Mouse (Mus musculus): ENCODE data around the gene Dnaaf2.

The Dnaaf2 gene

DNA sequence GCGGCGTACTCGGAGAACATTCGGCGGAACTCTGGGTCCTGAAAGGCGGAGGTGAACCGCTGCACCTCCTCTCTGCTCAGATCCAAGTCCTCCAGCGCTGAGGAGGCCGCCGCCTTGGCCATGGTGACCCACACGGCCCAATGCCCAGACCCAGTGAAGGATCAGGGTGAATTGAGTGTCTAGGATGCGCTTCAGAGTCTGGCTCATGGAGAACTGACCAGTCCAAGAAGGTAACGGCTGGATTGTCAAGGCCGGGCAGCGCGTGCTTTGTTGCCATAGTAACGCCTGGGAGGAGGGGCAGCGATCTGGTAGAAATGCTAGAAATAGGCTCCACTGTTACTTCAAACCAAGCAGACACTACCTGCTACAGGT, at the start of gene Dnaaf2:
Gene Dnaaf2, minus strand, starts transcription at position 266 of the 372 bp plus-strand sequence.
- DNase-seq, result peak; percentile 59

DNA sequence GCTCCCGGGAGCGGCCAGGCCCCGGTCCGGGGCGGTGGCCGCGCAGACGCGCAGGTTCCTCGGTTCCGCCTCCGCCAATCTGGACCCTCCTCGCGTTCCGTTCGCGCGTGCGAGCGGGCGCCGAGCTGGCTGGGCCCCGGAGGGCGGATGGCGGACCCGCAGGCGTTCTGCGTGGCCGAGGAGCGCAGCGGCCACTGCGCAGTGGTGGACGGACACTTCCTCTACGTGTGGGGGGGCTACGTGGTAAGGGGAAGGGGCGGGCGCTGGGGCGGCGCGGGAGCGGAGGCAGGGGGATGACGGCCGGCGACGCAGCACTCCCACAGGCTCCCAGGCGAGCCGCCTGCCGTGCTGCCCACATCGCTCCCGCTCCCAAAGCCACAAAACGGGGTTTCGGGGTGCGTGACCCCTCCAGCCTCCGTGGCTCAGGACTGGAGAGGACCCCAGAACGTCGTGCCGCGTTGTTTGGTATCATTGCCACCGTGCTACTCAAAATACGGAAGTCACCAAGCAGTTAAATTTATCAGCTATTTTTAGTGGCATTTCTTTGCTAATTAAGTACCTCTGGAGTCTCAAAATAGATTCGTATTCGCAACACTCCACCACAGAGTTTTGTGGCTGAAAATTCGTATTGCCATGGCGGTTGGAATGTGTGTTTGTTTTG, 43.7 kb upstream of the Dnaaf2 start:
- DNase-seq, result peak; percentile 55

DNA sequence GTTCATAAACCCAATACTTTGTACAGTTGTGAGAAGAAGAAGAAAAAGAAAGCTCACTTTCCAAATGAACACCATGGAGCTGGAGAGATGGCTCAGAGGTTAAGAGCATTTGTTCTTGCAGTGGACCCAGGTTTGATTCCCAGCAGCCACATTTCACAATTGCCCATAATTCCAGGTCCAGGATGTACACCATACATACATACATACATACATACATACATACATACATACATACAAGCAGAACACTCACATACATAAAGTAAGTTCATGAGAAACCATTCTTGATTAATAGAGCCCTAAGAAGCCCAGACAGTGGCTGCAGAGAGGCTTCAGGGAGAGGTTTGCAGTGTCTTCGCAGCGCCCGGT, 43.2 kb upstream of the Dnaaf2 start:
- DNase-seq, result no peak

DNA sequence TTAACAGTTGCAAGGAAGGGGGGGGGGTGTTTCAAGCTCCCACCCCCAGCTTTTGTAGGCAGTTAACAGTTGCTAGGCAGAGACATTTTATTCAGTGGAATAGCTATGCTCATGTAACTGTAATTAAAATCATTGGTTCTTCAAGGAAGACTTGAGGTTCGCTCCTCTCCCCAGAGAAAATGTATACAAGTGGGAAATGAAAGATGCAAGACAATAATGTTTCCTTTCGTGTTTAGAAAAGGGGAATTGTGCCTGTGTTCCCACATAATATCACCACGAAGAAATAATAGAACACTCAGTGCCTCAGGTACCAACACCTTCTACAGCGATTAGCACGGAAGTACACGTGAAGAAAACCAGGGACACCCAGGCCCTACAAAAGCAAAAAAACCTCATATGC, 42.6 kb upstream of the Dnaaf2 start, which contains the start of gene Klhdc1:
Gene Klhdc1, plus strand, starts transcription at position 301 of the 400 bp plus-strand sequence.
- no peak for DNase-seq

DNA sequence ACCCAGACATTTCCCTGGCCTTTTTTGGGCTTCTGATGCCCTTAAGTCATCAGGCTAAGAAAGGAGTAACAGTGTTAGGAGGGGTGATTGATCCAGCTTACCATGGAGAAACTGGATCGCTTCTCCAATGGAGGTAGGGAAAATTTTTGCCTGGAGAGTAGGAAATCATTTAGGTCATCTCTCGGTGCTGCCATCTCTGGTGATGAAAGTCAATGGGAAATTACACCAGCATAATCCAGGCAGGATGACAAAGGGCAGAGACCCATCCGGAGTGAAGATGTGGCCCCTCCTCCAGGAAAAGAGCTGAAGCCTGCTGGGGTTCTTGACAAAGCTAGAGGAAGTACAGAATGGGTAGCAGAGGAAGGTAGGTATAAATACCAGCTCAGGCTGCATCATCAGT, 40.1 kb upstream of the Dnaaf2 start:
- no peak for DNase-seq

DNA sequence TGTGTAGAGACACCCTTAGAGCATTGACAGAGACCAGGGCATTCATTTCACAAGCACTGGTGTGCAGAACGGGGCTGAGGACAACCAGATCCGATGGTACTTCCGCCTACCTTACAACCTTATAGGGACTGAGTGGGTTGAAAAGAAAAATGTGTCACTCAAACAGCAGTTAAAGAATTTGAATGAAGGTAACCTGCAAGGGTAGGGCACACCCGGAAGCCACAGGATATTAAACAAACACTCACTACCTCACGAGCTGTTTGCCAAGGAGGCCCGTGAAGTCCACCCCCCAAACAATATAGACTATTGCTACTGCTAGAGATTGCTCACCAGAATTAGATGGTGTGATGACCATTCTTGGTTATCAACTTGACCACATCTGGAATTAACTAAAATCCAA, 37.6 kb upstream of the Dnaaf2 start:
- DNase-seq, result no peak

DNA sequence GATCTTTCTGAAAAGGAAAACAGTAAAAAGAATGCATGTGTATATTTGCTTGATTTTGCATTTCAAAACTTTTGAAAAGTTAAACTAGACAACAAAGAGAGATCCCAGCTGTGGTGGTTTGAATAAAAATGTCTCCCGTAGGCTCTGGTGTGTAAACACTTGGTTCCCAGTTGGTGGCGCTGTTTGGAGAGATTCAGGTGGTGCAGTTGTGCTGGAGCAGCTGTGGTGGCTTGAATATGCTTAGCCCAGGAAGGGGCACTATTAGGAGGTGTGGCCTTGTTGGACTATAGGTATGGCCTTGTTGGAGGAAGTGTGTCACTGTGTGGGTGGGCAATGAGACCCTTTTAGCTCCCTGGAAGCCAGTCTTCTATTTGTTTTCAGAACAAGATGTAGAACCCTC, 31.0 kb upstream of the Dnaaf2 start:
- DNase-seq, result peak; percentile 41

DNA sequence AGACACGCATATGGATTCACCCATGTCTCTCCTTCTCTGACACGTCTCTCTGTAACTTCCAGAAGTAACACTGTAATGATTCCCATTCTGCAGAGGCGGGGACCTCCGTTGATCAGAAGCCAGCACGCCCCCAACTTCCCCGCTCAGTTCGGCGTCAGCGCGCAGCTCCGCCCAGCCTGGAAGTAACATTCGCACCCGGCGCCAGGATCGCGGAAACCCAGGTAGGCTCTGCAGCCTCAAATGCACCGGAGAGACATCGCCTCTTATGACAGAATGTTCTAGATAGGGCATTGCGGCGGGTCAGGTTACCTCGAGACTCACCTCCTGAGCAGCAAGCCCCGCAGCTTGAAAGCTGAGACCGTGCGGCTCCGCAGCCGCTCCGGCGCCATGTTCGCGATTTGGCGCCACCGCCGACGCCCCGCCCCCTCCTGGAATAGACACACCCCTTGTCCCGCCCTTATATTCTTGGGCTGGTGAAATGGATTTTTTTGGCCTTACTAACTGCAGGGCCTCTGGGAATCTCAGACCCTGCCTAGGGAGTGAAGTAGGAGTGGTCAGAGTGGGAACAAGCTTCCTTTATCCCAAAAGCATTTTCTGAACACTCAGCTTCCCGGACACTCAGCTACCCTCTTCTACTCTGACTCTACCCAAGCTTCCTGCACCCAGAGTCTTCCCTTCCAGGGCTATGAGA, 29.7 kb upstream of the Dnaaf2 start, which contains the start of gene Pole2:
Gene Pole2, minus strand, starts transcription at position 420 of the 691 bp plus-strand sequence.
- DNase-seq, result peak; percentile 88

DNA sequence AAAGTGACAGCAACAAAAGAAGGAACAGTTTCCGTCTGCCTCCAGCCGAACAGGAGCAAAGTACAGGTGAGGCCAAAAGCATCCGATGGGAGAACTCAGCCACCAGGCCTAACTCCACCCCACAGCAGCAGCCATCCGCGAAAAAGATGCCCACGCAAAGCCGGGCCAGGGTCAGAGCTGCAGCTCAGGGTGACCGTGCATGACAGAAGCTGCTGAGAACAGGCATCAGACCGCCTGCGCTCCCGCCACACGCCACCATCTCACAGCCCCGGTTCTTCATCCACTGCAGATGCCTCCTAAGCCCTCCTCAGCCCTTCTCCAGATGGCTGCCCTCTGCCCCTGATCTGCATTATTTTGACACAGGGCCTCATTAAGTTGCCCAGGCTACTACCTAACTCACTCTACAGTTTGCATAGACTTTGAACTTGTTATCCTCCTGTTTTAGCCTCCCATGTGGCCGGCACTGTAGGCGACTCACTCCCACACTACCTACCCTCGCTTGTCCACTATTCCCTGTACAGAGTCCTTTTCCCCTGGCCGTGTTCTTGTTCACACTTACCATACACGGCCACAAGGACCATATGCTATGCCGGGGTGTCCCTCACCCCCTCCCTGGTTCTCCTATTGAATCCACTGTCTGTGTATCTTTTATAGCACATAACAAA, 22.5 kb upstream of the Dnaaf2 start:
- no peak for DNase-seq

DNA sequence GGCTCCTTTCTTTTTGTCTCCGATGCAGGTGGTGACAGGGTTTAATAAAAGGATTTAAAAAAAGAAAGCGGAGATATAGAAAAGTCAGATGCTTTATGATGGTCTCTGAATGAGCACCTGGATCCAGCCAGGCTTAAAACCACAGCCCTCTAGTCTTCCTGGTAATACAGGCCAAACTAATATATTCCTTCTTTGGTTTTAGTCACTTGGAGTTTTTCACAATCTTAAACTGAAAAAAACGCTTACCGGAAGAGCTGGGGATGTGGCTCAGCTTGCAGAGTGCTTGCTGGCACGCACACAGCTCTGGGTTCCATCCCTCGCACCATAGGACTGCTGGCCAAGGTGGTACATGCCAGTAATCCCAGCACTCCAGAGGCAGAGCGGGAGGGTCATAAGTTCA, 18.4 kb upstream of the Dnaaf2 start:
- DNase-seq, result no peak

DNA sequence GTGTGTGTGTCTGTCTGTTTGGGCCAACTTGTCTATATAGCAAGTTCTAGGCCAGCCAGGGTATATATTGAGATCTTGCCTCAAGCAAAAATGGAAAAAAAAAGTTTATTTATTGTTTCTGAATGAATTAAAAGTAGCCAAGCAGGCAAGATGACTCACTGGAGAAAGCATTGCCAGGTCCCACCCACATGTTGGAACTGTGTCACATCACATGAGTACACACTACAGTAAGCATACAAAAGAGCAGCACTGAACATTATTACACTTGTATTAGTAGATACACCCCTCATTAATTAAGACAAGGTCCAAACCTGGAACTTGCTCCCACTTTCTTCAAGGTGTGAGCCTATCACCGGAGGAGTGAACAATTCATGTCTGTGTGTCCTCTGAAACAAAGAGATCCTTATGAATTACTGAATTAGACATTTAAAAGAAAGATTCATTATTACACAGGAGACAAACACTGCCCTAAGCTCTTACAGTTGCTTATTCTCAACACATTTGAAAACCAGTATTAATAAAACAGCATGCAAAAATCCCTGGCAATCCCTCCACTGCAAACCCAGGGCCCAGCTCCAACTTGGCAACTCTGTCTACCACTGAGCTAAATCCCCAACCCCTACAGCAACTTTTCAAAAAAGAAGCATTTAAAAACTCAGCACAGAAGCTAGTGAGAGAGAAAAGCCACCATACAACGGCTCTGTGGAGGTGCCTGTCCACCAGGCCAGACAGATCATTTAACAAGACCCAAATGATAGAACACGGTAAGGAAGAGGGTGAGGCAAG, 17.0 kb upstream of the Dnaaf2 start:
- no peak for DNase-seq

DNA sequence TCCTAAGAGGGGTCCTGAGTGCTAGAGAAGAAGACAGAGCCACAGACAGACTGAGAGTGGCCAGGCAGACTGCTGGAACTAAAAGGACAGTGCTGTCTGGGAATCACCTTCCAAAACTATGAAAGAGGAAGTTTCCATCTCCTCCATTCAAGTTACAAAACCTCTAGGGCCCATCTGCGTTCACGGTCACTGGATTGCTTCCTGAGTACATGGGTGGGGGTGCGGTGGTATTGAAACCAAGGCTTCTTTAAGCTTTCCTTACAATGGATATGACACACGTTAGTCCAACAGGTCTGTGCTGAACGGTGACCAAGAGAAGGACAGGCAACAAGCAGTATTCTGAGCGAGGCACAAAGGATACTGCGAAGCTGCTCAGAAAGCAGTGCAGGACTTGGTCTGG, 16.2 kb upstream of the Dnaaf2 start:
- DNase-seq, result no peak

DNA sequence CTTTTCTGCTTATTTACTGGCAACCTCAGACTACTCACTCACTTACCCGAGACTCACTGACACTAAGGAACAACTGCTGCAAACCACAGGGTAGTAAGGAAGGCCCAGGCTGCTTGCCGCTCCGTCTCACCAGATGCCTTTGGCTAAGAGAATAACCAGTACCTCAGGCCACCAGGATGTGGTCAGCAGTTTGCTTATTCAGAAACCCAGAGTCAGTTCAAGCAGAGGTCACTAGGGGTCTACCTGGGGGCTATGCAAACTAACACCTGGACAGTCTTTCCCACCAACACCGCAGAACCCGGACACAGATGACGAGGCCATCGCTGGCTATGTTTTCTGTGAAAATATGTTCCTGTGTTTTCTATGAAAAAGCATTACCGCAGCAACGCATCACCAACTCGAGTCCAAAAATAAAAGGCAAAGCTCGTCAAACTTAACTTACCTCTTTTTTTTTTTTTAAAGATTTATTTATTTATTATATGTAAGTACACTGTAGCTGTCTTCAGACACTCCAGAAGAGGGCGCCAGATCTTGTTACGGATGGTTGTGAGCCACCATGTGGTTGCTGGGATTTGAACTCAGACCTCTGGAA, 15.1 kb upstream of the Dnaaf2 start:
- DNase-seq, result no peak

DNA sequence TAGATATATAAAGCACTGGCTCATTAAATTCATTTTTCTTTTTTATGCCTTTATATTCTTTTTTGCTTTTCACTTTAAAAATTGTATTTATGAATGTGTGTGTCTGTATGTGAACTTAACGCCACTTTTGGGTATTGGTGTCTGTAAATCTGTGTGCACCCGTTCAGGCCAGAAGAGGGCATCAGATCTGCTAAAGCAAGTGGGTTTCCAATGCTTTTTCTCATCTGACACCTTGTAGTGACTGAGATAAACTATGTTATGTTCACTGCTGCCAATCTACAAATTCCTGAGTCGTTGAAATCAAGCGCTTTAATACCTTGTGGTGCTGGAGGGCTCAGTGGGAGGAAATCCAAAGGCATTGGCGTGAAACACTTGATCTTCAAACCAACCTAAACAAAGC, 12.8 kb upstream of the Dnaaf2 start:
- DNase-seq, result peak; percentile 29

DNA sequence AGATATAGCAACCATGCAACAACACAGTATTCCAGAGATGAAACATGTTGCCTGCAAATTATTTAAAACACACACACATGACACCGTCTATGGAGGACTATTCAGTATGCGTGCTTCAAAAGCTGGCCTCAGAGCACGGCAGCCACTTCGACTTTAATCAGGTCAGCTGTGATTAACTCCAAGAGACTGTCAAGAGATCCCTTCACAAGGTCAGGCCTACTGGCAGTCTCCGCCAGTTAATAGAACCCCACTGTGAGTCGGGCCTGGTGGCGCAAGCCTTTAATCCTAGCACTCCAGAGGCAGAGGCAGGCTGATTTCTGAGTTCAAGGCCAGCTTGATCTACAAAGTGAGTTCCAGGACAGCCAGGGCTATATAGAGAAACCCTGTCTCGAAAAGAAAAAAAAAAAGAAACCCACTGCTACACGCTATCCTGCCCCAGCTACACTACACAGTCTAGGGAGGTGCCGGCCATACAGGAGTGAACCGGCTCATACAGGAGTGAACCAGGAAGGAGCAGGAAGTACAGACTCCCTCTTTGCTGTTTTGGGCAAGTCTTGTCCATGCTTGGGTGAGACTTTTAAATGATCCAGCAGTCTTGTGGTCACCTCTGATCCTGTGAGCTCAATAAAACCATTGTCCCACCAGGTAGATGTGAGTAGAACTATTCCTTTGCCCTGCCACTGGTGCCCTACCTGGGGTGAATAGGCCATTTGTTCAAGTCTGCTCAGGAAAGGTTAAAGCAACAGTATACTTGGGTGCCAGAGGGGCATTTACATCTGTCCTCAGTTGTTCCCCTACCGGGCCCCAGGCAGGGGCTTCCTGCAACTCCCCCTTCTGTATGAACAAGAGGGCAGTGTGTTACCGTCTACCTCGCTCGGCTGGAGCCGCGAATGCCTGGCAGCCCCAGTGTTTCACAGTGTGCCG, 12.1 kb upstream of the Dnaaf2 start:
- no peak for DNase-seq

DNA sequence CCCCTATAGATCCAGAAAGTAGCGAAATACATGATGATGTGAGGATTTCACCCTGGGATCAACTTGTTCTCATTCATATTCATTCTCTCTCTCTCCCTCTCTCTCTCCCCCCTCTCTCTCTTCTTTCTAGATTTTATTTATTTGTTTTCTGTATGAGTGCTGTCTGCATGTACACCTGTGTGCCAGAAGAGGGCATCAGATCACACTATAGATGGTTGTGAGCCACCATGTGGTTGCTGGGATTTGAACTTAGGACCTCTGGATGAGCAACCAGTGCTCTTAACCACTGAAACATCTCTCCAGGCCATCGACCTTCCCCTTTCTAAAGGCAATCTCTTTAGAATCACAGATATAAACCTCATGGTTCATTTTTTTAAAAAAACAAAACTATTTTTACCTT, 10.3 kb upstream of the Dnaaf2 start:
- no peak for DNase-seq

DNA sequence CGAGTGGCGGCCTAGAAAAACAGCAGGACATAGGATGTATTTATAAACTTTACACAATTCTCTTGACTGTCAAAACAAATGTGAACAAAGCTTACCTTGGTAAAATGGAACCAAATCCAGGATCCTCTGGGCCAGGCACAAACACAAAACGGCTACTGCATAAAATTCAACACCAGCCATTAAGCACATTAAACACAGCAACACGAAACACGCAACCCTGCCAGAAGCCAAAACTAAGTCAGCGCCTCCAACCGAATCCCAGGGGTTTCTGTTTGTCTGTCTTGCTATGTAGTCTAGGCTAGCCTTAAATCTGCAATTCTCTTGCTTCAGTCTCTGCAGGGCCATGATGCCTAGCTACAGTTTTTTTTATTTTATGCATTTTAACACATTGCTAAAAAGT, 9.7 kb upstream of the Dnaaf2 start:
- DNase-seq, result no peak

DNA sequence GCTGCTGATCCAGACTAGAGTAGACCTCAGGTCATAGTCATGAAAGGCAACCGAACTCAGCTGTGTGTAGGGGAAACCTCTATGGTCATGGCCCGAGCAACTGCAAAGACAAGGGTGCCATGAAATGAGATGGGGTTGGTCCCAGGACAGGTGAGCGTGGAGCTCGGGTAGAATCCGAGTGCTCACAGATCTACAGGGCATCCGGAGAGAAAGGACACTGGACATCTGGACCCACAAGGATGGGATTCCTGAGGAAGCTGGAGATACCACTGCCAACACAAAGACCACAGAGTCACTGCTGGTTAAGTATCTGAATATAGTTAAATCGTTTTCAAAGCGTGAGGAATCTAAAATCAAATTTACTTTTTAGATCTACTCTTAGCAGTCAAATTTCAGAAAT, 9.2 kb upstream of the Dnaaf2 start:
- DNase-seq, result no peak

DNA sequence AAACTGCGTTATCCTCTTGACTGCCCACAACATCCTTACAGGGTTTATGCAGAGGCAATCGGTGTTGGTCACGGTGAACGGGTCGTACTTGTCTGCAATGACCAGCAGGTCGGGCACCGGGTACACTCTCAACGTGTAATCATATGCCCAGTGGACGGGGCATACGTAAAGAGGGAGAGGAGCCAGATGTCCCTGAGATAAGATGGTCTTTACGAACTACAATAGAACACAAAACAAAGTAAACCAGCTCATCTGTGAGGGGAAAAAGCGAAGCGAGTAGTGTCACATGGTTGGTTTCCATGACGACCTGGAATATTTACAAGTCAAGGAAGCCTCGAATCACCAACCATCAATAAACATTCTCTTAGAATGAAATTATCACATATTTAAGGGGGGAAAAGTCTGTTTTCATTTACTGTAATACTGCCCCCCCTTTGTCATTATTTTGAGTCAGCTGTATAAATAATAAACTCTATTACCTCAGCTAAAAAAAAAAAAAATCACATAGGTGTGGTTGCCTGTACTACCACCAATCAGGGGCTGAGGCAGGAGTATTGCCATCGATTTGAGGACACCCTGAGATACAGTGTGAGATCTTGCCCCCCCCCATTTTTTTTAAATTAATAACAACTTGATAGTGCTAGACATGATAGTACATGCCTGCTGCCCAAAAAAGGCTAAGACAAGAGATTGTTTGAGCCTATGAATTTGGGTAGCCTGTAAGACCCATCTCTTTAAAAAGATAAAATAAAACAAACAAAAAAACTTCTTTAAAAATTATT, 6.0 kb upstream of the Dnaaf2 start, which contains the start of gene Gm49384:
Gene Gm49384, minus strand, starts transcription at position 216 of the 782 bp plus-strand sequence.
- DNase-seq, result no peak

DNA sequence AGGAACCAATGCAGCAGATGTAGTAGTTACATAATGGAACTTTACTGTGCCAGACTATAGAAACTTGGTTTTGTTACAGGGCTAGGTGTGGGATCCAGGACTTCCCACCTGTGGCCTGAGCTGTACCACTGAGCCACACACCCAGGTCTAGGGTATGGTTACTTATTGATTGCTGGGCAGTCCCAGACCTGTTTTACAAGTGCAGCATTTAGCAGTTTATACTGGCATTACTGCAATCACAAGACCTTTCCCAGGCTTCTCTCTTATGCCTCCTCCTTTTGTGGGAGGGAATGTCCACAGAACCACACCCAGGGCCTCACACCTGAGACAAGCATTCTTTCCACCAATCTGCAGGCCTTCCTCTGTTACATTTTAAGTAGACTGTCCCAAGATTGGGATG, 756 bp upstream of the Dnaaf2 start:
- no peak for DNase-seq

Measured in thymus, postnatal 14 days (tissue).